Mouse (Mus musculus) ovary, postnatal 10 days (tissue): ENCODE measurements around the gene Mblac2.
"Not testable (repeated sequence)": the region's sequence is repeated elsewhere in the genome, so short reads cannot be mapped to it uniquely, and the experiment has no call there.

Source experiments
- DNase-seq: peaks from one replicate; pipeline ENCODE4 v3.0.0; 2022; ENCODE audit warnings: low spot score

Gene Mblac2

GRCm38 (mm10) chr13:81710775-81711545 lies at the start of gene Mblac2, which contains the start of gene Polr3g:
Mblac2 (plus strand) TSS chr13:81711341.
Polr3g (minus strand) TSS chr13:81711013.
- peak; percentile 88 for DNase-seq

DNA sequence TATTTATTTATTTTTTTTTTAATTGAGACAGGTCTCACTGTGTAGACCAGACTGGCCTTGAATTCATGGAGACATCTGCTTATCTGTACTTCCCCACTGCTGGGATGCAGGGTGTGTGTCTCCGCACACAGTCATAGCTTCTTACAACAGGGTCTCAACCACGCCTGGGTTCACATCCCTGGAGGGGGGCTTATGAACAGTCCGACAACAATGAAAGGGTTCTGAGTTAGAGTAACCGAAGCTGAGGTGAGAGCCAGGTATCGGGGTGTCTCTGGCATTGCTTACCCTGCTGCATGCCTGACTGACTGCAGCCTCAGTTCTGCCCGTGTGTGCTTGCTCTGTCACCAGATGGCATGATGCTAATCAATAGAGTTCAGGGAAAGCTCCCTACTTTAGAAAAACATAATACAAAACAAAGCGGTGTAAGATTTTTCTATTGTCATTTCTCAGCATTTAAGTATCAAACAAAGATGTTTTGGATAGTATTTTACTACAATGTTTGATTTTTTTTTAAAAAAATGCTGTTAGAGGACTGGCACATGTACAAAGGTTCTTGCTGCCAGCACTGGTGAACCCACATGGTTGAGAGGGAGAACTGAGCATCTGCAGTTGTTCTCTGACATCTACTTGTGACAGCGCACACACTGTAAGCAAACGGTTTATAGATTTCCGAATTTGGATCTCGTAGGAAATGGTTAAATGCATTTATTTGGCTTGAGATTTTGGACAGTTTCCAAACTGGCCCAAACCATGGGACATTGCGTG lies 47.4 kb upstream of the Mblac2 start:
- DNase-seq: no peak

- no peak for DNase-seq
Measured at GRCm38 (mm10) chr13:81664331-81664698, 46.8 kb upstream of the Mblac2 start.

GRCm38 (mm10) chr13:81667713-81668112 lies 43.4 kb upstream of the Mblac2 start:
- DNase-seq: no peak

DNA sequence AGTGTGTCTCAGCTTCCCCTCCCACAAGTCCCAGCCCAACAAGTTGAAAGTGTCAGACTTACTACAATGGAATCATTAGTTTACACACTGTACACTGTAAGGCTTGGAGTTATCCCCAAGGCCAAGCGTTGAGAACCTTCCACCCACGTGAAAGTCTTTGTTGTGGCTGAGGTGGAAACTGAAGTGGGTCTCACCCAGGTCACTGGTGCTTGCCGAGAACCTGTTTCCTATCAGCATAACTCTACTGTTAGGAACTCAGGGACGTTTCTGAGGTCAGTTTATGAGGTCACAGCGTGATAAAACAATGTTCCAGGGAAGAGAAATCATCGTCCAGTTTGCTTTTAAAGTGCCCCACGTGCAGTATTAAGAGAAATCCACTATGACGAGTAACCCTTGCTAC lies 35.8 kb upstream of the Mblac2 start:
- no peak for DNase-seq

DNA sequence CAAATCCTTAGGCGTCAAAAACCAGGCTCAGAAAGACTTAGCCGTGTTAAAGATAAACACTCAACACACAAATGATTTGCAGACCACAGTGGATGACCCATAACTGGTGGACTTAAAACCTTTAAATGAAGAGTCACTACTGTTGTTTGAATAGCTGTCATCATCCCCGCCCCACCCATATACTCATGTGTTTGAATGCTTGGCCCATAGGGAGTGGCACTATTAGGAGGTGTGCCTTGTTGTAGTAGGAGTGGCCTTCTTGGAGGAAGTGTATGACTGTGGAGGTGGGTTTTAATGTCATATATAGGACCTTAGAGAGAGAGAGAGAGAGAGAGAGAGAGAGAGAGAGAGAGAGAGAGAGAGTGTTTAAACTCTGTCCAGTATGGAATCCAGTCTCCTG lies 28.0 kb upstream of the Mblac2 start:
- no peak for DNase-seq

DNA sequence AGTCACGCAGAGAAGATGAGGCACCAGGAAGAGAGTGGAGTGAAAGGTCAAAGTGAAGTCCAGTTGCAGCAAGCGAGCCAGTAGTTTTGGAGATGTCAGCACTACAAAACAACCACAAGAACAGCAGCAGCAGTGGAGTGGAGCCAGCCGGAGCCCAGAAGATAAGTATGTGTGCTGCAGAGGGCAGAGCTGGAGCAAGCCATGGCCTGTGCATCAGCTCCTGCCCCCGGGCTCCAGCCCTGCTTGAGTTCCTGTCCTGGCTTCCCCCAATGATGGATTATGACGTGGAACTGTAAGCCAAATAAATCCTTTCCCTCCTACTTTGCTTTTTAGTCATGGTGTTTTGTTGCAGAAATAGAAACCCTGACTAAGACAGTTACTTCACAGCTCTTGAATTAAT lies 26.9 kb upstream of the Mblac2 start:
- no peak for DNase-seq

DNA sequence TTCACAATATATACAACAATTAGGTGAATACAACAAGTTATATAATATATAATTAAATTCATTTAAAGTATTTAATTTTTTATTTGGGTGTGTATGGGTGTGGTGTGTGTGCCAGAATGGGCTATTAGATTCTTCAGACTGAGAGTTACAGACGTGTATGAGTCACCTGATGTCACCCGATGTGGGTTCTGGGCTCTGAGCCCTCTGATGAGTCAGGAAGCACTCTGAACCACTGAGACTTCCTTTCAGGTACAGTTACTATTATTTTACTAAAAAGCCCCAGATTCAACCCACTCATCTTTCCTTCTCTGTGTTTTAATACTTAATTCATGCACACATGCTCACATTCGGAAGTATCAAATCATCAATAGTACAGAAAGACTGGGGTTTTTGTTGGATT lies 26.3 kb upstream of the Mblac2 start:
- DNase-seq: no peak

GRCm38 (mm10) chr13:81689587-81689986 lies 21.6 kb upstream of the Mblac2 start:
- DNase-seq: no peak

GRCm38 (mm10) chr13:81690477-81690876 lies 20.7 kb upstream of the Mblac2 start:
- DNase-seq: no peak

DNA sequence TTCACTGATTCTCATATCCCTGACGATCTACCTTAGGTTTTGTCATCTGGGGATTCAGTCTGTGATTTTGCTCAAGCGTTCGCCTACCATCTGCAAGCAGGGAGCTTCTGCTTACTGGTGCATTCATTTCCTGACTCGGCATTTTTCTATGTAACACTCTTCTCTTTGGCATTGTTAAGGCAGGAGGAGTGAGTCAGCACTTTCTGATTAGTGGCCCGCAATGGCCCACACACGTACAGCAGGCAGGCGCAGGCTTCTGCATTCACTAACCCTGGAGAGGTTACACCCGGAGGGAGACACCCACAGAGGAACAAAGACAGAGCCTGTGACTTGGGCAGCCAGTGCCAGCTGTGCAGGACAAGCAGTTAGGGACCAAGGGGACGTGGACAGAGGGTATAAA lies 19.5 kb upstream of the Mblac2 start:
- DNase-seq: no peak

- DNase-seq: no peak
Measured at GRCm38 (mm10) chr13:81694446-81694845, 16.7 kb upstream of the Mblac2 start.

GRCm38 (mm10) chr13:81703148-81703547 lies 8.0 kb upstream of the Mblac2 start:
- no peak for DNase-seq

DNA sequence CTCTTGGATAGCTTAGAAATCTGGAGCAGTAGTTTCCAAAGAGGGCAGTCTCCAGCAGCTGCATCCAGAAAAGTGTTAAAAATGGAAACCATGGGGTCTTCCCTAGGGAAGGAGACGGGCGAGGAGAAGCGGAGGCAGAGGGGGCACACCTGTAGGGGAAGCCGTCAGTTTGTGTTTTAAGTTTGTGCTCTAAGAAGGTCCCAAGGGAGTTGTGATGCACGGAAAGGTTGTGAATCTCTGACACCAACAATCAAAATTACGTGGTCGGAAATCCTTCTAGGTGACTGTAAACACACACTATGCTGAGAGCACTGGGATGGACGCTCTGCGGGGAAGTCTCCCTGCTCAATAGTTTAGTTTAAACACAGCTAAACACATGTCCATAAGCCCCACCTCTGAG lies 7.5 kb upstream of the Mblac2 start:
- no peak for DNase-seq

DNA sequence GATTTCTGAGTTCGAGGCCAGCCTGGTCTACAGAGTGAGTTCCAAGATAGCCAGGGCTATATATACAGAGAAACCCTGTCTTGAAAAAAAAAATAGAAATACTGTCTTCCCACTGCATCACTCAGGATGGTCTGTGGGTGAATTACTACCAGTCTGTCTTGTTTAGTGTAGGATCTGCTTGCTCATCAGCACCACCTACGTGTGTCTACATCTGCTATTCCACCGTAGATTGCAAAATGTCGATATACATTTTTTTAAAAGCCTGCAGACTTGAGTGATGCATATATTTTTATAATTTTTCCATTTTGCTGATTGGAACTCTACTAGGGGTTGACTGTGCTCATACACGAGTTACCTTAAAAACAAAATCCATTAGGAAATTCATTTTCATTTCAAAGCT lies 4.8 kb upstream of the Mblac2 start:
- no peak for DNase-seq

DNA sequence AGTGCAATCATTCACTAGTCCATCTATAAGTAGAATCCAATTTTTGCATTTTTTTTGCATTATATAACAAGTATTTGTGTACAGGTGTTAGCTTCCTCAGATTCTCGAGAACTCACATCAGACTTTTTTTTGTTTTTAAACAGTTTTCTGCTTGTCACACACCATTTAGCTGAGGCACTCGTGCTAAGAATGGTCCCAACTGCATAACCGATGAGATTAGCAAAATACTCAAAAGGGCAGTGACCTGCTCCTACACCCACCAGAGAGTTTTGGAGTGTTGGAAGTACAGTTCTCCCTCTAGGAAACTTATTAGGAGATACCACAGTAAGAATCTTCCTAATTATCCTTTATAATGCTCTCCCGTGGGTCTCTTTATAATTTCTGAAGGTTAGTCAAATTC lies 1.3 kb upstream of the Mblac2 start:
- no peak for DNase-seq

DNA sequence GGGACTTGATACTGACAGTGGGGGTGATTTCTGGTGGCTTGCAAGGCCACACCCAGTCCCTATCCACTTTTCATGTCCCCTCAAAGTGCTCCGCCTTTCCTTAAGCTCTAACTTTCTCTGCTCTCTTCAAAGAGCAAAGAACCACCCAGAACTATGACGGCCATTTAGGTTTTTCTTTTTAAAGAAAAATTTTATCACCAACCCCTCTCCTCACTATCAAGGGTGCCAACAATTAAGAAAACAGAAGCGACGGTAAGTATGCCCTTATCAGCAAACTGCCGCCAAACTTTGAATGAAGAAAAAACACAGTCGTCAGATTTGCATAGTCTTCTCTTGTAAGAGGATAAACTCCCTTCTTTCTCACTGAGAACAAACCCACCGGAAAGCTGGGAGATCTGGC lies 875 bp upstream of the Mblac2 start:
- DNase-seq: no peak

DNA sequence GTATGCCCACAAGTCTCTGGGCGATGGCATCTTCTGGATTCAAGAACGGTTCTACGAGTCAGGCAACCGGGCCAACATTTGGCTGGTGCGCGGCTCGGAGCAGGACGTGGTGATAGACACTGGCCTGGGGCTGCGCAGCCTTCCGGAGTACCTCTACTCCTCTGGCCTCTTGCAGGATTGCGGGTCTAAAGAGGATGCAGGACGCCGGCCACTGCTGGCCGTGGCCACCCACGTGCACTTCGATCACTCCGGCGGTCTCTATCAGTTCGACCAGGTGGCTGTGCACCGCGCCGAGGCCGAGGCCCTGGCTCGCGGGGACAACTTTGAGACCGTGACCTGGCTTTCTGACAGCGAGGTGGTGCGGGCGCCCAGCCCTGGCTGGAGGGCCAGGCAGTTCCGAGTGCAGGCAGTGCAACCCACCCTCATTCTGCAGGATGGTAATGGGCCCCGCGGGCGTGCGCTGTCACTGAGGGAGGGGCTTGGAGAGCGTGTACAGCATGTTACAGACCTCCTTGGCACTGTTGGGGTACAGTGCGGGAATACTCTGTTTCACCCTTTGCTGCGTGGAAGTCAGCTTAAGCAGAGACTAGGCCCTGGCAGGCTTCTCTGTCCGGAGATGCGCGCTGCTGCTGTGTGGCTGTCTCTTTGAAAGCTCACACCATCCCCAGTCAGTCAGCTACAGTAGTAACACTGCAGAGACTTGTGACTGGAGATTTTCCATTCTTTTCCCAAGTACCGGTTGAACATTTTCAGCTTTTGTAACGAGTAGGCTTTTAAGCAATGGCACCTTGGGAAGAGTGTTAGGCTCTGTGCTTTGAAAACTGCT lies 618 bp downstream of the Mblac2 start:
- no peak for DNase-seq

GRCm38 (mm10) chr13:81713896-81714295 lies 2.8 kb downstream of the Mblac2 start:
- DNase-seq: no peak

GRCm38 (mm10) chr13:81728141-81728540 lies 17.0 kb downstream of the Mblac2 start:
- DNase-seq: not testable (repeated sequence)

DNA sequence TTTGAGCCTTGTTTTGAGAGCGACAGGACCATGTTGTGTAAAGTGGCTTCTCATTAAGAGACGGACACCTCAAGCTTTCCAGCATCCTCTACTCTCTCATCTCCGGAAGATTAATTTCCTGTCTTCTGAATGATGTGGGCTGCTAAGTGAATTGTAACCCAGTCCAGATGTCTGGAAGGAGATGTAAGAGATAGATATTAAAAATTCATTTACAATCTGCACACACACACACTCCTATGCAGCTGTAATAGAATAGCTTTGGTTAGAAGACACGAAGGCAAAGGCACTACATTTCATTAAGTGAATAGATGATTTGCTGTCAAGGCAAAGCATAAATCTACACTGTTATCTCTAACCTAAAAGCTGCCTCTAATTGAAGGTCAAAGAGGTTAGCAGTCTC lies 18.0 kb downstream of the Mblac2 start:
- DNase-seq: no peak

DNA sequence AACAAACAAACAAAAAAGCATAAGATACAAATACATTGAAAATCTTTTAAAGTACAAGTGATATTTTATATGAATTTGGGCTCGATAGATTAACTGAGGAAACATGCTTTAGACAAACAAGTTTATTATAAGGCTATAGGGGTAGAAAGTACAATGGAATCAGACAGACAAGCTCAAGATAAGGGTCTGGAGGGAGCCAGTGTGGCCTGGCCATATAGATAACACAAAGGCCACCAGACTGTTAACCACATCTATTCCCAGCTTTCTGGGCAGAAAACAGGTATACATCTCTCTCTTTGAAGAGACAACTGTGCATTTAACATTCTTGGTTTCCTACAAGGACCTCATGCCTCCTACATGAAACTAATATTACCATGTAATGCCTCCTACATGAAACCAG lies 19.2 kb downstream of the Mblac2 start:
- DNase-seq: no peak

DNA sequence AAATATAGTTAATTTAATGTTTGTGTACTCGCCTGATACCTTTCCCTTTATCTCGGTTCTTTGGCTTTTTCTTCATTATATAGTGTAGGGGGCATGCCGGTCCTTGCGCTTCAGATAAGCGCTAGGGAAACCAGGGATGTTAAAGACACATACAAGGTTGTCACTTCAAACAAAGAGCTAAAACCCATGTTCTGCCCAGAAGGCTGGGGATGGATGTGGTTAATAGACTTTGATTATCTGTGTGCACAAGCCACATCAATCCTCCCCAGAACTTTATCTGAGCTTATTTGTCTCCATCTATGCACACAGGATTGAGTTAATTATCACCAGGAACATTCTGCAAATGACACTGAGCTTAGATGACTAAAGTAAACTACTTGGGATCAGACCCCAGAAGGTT lies 25.5 kb downstream of the Mblac2 start:
- no peak for DNase-seq
